In genomic region chr11:22584100-22584487, GRCm38 (mm10) we compare ENCODE assay signal across 9 mouse cellular contexts.
A peak's percentile ranks its signal among the peaks of the same experiment; 100 is the strongest.
DNase-seq lines count a peak whose midpoint lies in the region; ATAC-seq lines count a peak whose summit lies in the region.
"Had no signal": no experiment of that assay in that cellular context is flagged by ENCODE, and none has a peak within 500 bp of the region (broad histone marks: within the 10 kb centered on the region; RNA-seq: fewer than 3 reads in every experiment).

No protein-coding gene starts in this region.

- H3K4me1 ChIP-seq in heart, embryonic 13.5 days = peaks cover 39% of the 10 kb centered on the region
- H3K4me1 ChIP-seq in embryonic facial prominence, embryonic 12.5 days = peaks cover 23% of the 10 kb centered on the region
- H3K4me1 ChIP-seq in hindbrain, embryonic 11.5 days (replicated peaks; ENCODE audit: control insufficient read depth, insufficient read depth, low read length) = peaks cover 6% of the 10 kb centered on the region; the same call in 1 of the 2 replicates
- H3K4me1 ChIP-seq in midbrain, embryonic 12.5 days = peaks cover 23% of the 10 kb centered on the region

- no peaks in the 10 kb centered on the region for H3K9me3 ChIP-seq in heart, embryonic 13.5 days
- no peaks in the 10 kb centered on the region for H3K9me3 ChIP-seq in embryonic facial prominence, embryonic 12.5 days
- H3K9me3 ChIP-seq in hindbrain, embryonic 11.5 days (ENCODE audit: control insufficient read depth, low read length) = no peaks in the 10 kb centered on the region
- no peaks in the 10 kb centered on the region for H3K9me3 ChIP-seq in midbrain, embryonic 12.5 days

- H3K9ac ChIP-seq in heart, embryonic 13.5 days = peak overlapping the region; percentile 68
- H3K9ac ChIP-seq in embryonic facial prominence, embryonic 12.5 days = no peak overlapping the region
- H3K9ac ChIP-seq in hindbrain, embryonic 11.5 days (ENCODE audit: low read depth, low read length) = no peak overlapping the region; the same call in 1 of the 2 replicates
- peak overlapping the region; percentile 51; the same call in 1 of the 2 replicates for H3K9ac ChIP-seq in midbrain, embryonic 12.5 days (replicated peaks)

- WGBS in heart, embryonic 13.5 days = 27% methylated on average over 5 of the region's 5 CpGs
- WGBS in embryonic facial prominence, embryonic 12.5 days = 29% methylated on average over 5 of the region's 5 CpGs
- WGBS in hindbrain, embryonic 11.5 days = 13% methylated on average over 5 of the region's 5 CpGs
- WGBS in midbrain, embryonic 12.5 days = 25% methylated on average over 5 of the region's 5 CpGs

- no peak for ATAC-seq in heart, embryonic 13.5 days (ENCODE audit: extremely low read depth, insufficient number of reproducible peaks, low FRiP score, low TSS enrichment)
- ATAC-seq in embryonic facial prominence, embryonic 12.5 days (ENCODE audit: insufficient number of reproducible peaks, insufficient read depth, low FRiP score, low TSS enrichment) = no peak
- peak; percentile 84 for ATAC-seq in hindbrain, embryonic 11.5 days (ENCODE audit: low FRiP score)
- ATAC-seq in midbrain, embryonic 12.5 days (ENCODE audit: low FRiP score, low read depth) = peak; percentile 71

- peak overlapping the region; percentile 31; the same call in 1 of the 2 replicates for H3K4me3 ChIP-seq in heart, embryonic 13.5 days
- H3K4me3 ChIP-seq in embryonic facial prominence, embryonic 12.5 days = no peak overlapping the region
- no peak overlapping the region for H3K4me3 ChIP-seq in hindbrain, embryonic 11.5 days (ENCODE audit: low read depth, low read length)
- H3K4me3 ChIP-seq in midbrain, embryonic 12.5 days = peak overlapping the region; percentile 19

- H3K36me3 ChIP-seq in heart, embryonic 13.5 days = no peaks in the 10 kb centered on the region
- H3K36me3 ChIP-seq in embryonic facial prominence, embryonic 12.5 days = no peaks in the 10 kb centered on the region
- H3K36me3 ChIP-seq in hindbrain, embryonic 11.5 days (ENCODE audit: control insufficient read depth, insufficient read depth, low read length) = no peaks in the 10 kb centered on the region
- no peaks in the 10 kb centered on the region for H3K36me3 ChIP-seq in midbrain, embryonic 12.5 days

- H3K27ac ChIP-seq in heart, embryonic 13.5 days (replicated peaks) = no peak overlapping the region
- no peak overlapping the region for H3K27ac ChIP-seq in embryonic facial prominence, embryonic 12.5 days
- H3K27ac ChIP-seq in hindbrain, embryonic 11.5 days (ENCODE audit: low read depth, low read length) = peak overlapping the region; percentile 71; the same call in 1 of the 2 replicates
- peak overlapping the region; percentile 71 for H3K27ac ChIP-seq in midbrain, embryonic 12.5 days (replicated peaks)

- peak overlapping the region; percentile 65 for H3K4me2 ChIP-seq in heart, embryonic 13.5 days
- peak overlapping the region; percentile 44 for H3K4me2 ChIP-seq in embryonic facial prominence, embryonic 12.5 days (replicated peaks)
- H3K4me2 ChIP-seq in hindbrain, embryonic 11.5 days (replicated peaks; ENCODE audit: low read depth, low read length) = peak overlapping the region; percentile 27
- H3K4me2 ChIP-seq in midbrain, embryonic 12.5 days (replicated peaks) = peak overlapping the region; percentile 52

- intact Hi-C loops in heart, postnatal 14 days (cut with DNase I) = no loop called here

- H3K27me3 ChIP-seq in heart, embryonic 13.5 days (replicated peaks) = no peaks in the 10 kb centered on the region
- no peaks in the 10 kb centered on the region for H3K27me3 ChIP-seq in embryonic facial prominence, embryonic 12.5 days
- H3K27me3 ChIP-seq in hindbrain, embryonic 11.5 days (ENCODE audit: control insufficient read depth, insufficient read depth, low read length) = no peaks in the 10 kb centered on the region
- no peaks in the 10 kb centered on the region for H3K27me3 ChIP-seq in midbrain, embryonic 12.5 days
- H3K27me3 ChIP-seq: CH12.LX had no signal

- DNase-seq in heart, postnatal 14 days = no peak
- peak; percentile 47 for DNase-seq in hindbrain, embryonic 11.5 days (ENCODE audit: low spot score)
- no peak for DNase-seq in adrenal gland, postnatal 14 days
- DNase-seq in urinary bladder, postnatal 14 days (ENCODE audit: low spot score) = no peak
- no peak for DNase-seq in cerebellum, adult 8-10 months

Comparison
In these comparisons a context has a peak if more than half of its experiments do, and no peak if none do; other contexts are left out.
1. ATAC-seq: peak in hindbrain, embryonic 11.5 days (single experiment) and midbrain, embryonic 12.5 days (single experiment); none in heart, embryonic 13.5 days (single experiment) and embryonic facial prominence, embryonic 12.5 days (single experiment).
2. H3K27ac ChIP-seq: peak in hindbrain, embryonic 11.5 days (single experiment) and midbrain, embryonic 12.5 days (single experiment); none in heart, embryonic 13.5 days (single experiment) and embryonic facial prominence, embryonic 12.5 days (single experiment).
3. H3K4me3 ChIP-seq: peak in heart, embryonic 13.5 days (single experiment) and midbrain, embryonic 12.5 days (single experiment); none in embryonic facial prominence, embryonic 12.5 days (single experiment) and hindbrain, embryonic 11.5 days (single experiment).
4. H3K9ac ChIP-seq: peak in heart, embryonic 13.5 days (single experiment) and midbrain, embryonic 12.5 days (single experiment); none in embryonic facial prominence, embryonic 12.5 days (single experiment) and hindbrain, embryonic 11.5 days (single experiment).
5. Peak in every context shown above with its lines, with median percentiles within 50 percentile points of each other: H3K4me2 ChIP-seq.